Mouse (Mus musculus) heart, postnatal 25 days (tissue): ENCODE data around the gene Esrrg. TPM values are rescaled to one million over a fixed set of nuclear protein-coding genes. Genes with fewer than 3 reads are reported as not detected.

Source experiments
- DNase-seq: peaks from one replicate; pipeline ENCODE4 v3.0.0; 2022; ENCODE audit warnings: low spot score
- intact Hi-C: fragments of 180-260 bp; cut with DNase I; formaldehyde crosslinking; loops from one replicate; pipeline ENCODE4 v1.15.1; 2025
- total RNA-seq, 2 experiments: library from RNA; stranded (reverse); gene quantifications; 2 replicates each; pipeline ENCODE4 v1.2.3; 2021

Esrrg gene
- total RNA-seq, 2 experiments from 2014 or later: 39.5 to 44.0 TPM

DNA sequence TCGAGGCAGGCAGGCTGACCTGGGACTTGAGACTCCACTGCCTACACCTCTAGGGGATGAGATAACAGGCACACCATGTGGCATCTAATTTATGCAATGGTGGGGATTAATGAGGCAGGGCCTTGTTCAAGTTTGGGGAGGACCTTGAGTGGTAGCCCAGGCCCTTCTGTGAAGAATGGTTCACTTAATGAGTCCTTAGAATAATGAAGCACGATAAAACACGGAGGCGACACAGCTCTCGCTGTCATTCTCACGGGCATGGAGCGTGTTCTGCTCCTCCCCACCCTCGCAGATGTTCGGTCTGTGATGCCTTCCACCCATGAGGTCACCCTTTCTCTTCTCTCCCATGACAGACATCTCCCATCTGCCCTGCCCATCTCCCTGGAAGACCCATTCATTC is 350.6 kb downstream of the Esrrg start:
- intact Hi-C loops: no loop called here

DNA sequence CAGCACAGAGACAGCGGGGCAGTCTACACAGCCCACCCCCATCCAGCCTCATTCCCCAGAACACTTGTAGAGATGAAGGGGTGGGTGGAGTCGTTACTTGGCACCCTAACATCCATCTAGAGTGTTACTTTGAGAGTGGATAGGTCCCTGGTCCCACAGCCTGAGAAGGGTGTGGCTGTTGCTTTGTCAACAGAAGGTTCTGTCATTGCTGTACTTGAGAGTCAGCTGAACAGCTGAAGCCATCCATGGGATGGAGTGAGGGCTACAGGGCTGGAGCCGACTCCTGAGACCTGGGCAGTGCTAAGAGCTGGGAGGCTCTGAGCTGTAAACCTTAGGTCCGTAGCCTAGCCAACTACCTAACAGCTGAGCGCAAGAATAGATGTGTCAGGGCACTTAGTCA is 352.9 kb downstream of the Esrrg start:
- intact Hi-C loops: no loop called here
- no peak for DNase-seq

More for the DNA sequence above, 350.6 kb downstream of the Esrrg start:
- no peak for DNase-seq

DNA sequence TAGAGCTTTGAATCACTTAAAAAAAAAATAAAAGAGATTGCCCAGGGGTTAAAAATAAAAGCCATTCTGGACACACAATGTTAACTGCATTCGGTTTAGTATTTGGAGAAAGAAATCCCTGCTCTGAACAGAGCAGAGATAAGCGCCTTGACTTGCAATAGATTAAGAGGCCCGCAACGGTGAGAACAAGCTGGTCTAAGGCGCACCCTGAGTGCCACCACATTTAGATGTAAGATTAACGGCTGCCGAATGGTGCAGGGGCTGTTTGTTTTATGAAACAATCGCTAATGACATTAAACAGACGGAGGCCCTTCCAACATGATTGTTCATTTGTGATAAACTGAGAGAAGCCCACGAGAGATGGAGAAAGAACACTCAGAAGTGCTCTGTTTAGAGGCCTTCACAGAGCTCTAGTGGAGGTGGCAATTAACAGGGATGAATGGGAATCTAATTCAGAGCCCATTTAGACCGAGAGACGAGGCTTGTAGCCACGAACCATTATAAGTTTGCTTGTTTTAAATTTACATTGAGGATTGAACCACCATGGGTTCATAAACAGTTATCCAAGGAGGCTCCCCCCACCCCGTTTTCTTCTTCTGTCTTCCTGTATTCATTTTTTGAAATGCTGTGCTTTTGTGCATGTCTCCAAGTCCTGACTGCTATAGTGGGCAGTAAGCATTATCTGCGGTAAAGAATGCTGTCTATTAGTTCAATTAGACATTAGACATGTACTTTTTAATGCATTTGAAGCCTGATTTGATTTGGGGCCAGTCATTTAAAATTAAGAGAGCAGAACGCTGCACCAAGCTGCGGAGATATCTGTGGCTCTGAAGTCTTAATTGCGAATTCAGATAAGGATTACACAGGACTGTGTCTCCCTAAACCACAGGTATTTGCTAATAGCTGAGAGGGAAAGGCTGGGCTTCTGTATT is 356.5 kb downstream of the Esrrg start:
- intact Hi-C loops: no loop called here
- no peak for DNase-seq

DNA sequence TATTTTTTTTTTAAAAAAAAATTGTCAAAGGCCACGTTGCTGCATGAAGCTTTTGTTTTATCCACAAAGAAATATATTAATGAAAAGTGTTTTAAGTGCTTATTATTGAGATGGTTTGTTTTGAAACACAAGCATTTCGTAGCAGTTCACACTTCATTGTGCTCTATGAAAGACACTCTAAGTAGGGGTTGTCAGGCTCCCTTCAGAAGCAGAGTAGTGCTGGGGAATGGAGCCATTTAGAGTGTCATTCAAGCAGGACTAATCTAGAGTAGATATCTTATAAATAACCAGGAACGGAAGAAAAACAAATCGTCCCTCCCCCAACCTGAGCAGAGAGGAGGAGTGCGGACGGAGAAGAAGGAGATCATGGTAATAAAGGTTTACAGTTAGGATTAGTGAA is 357.3 kb downstream of the Esrrg start:
- DNase-seq: no peak
- intact Hi-C loops: no loop called here

DNA sequence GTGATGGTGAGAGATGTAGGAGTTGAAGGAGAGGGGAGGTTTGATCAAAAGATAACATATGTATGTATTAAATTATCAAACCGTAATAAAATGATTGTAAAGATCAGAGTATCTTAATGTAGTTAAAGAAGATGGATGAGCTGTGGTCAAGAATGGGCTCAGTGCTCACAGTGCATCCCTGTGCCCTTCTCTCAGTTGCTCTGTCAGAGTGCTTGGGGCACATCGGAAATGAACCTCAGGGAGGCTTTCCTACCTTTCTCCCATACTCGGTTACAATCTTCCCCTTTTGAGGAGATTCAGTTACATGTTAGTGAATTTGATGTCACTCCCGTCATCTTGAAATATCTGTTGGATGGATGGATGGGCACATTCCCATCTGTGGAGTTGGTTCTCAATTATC is 359.8 kb downstream of the Esrrg start:
- intact Hi-C loops: no loop called here
- no peak for DNase-seq

DNA sequence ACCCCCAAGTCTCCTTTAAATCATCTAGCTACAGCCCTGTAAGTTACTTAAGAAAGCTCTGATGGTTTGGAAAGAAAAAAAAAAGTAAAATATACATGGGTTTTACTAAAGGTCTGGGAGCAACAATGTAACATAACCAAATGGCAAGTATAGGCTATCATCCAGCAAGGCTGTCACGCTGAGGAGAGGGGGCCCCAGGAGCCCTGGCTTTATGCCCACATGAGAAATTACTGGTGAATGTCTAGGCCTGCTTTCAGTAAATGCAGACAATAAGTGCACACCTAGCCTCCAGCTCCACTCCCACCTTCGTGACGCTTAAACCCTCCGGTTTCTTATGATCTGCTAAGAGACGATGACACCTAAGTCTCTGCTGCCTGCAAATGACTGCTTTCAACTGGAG is 360.9 kb downstream of the Esrrg start:
- intact Hi-C loops: no loop called here
- no peak for DNase-seq

DNA sequence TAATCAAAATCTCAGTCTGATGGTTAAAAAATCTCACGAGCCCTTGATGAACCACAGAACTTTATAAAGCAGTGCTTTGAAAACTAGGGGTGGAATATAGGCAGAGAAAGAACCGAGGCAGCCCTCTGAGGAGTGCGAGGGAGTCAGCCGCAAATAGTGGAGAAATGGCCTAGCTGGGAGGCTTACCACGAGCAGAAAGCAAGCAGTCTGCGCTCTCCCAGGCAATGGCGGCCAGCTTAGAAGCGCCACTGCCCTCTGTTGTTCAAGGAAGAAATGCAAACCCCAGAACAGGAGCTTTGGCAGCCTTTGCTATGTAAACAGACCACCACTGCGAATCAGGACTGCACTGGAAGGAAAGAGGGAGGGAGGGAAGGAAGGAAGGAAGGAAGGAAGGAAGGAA is 365.8 kb downstream of the Esrrg start:
- intact Hi-C loops: loop anchor here (2.0 kb wide), 1 partner anchor 526 kb away; no protein-coding TSS in a partner anchor
- DNase-seq: no peak

DNA sequence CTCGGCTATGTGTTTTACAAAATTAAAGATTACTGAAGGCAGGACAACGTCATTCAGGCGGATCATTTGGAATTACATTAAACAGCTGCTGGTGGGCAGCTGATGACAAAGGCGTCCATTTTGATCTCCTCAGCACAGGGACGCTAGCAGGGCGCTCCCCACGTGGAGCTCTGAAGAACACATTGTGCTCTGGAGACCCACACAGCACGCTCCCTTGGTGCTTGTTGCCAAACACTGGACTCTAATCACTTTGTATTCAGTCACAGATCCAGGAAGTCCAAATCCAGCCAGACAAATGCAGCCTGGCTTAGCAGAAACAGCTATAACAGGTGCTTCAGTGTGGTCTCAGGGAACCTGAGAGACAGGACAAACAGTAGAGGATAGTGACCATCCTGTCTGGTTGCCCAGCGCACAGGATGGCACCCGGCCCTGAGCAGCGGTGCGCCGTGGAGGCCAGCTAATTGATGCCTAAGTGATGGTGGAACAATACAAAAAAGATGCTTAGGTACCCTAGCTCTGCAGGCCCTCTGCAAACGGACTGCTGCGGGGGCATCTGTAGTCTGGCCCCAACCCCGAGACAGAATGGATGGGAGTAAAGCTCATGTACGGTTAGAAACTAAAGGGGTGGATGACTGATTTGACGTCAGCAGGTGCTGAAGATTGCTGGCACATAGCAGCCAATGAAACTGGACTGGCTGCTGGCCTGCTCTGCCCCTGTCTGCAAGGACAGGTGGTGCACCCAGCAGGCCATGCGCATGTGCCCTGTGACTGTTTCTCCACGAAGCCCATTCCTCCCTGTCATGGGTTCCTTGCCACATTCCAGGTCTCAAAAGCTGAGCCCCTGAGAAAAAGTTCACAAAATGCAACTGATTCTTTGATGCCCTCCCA is 367.1 kb downstream of the Esrrg start:
- intact Hi-C loops: loop anchor here (2.0 kb wide), 1 partner anchor 527 kb away; no protein-coding TSS in a partner anchor
- DNase-seq: no peak

DNA sequence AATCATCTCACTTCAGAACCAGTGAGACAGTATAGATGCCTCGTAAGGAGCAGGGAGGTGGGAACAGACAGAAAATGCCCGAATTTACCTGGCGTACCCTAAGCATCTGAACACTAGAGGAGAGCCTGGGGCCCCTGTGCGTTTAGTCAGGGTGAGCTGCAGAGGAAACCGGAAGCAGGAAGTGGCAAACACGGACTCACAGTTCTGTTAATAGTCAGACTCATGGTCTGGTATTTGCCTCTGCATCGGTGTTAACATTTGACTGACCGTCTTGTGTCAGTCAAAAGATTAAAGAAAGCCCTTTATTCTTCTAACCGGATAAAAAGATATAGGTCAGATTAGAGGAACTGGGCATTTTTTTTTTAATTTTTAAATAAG is 367.8 kb downstream of the Esrrg start:
- intact Hi-C loops: no loop called here
- DNase-seq: no peak

DNA sequence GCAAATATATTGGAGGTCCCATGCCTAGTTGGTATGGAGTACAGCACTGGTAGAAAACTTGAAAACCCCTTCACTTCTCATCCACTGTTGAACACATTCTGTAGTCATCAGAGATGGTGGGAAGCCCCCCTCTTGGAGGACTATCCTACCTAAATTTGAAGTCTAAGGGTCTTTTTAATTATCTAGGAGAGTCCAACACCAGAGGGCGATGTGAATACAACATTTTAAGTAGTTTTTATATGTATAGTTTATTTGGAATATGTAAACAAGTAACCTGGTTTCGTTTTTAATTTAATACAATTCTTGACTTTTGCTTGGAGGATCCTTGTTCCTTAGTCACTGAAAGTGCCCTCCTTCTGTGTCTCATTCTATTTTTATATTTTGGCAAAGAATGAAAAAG is 372.4 kb downstream of the Esrrg start:
- intact Hi-C loops: loop anchor here (10.0 kb wide), 1 partner anchor 846 kb away; no protein-coding TSS in a partner anchor
- no peak for DNase-seq

DNA sequence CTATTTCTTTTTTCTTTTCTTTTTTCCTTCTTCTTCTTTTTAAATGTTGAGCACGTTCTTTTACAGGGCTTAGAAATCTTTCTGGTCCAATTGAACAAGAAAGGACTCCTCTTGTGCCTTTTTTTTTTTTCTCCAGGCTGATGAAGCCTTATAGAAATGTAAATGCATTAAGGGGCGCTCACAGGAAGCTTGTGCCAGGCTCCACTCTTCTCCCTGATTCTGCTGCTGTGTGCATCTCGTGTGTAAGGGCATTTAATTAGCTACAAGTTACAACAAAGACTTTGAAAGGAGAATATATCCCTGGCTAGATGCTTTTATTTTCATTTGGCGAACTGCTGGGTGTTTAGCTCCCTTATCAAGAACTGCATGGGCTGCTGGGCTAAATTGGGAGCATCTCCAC is 374.6 kb downstream of the Esrrg start:
- intact Hi-C loops: loop anchor here (10.0 kb wide), 1 partner anchor 848 kb away; no protein-coding TSS in a partner anchor
- DNase-seq: no peak

DNA sequence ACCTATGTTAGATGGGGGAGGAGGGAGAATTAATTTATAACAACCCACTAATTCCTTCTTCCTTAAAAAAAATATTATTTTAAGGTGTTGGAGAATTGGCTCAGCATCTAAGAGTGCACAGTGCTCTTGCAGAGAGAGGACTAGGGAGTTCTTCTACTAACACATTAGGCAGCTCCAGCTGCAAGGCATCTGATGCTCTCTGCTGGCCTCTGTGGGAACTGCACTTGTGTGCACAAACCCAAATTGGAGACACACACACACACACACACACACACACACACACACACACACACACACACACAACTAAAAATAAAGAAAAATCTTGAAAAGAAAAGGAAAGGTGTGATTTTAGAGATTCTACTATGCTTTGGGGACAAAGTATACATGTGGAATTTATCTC is 381.6 kb downstream of the Esrrg start:
- intact Hi-C loops: no loop called here

DNA sequence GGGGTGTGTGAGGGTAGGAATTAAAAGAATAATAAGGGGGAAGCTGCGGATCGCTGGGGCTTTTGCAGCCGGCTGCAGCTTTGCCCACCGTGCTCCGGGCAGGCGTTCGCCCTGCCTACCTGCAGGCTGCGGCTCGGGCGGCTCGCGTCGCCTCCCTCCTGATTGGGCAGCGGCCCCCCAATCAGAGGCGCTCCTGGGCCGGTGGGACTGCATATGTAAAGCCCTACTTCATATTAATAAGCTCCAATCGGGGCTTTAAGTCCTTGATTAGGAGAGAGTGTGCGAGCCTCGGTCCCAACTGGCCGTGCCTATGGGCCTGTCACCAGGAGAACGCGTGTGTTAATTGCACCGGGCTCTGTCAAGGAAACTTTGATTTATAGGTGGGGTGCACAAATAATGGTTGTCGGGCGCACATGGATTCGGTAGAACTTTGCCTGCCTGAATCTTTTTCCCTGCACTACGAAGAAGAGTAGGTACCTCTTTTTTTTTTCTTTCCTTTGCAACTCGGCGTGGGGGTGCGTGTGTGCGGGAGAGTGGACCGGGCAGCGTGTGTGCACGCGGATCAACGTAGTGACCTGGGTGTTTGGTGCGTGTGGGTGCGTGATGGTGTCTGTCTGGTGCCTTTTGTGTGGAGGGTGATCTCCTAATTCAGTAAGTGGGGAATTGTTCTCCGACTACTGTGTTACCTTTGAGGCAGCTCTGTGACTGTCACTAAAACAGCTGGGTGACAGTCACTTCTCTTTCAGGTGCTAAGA is 389.2 kb downstream of the Esrrg start:
- DNase-seq: peak; percentile 46

More for the DNA sequence above, 381.6 kb downstream of the Esrrg start:
- DNase-seq: no peak

DNA sequence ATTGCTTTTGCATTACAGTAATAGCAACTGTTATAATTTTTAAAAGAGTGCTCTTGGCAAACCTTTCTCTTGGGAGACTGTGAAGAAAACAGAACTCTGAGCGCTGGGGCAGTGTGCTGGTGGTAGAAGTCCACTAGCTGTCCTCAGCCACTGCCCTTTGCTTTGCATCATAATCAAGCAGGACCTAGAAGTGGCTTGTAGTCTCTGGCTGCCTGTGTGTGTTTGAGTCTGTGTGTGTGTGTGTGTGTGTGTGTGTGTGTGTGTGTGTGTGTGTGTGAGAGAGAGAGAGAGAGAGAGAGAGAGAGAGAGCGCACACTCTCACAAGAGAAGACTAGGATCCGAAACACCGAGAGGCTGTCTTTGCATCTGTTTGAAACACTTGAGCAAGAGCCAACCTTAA is 390.5 kb downstream of the Esrrg start:
- intact Hi-C loops: no loop called here
- DNase-seq: no peak

More for the DNA sequence above, 389.2 kb downstream of the Esrrg start:
- intact Hi-C loops: no loop called here

DNA sequence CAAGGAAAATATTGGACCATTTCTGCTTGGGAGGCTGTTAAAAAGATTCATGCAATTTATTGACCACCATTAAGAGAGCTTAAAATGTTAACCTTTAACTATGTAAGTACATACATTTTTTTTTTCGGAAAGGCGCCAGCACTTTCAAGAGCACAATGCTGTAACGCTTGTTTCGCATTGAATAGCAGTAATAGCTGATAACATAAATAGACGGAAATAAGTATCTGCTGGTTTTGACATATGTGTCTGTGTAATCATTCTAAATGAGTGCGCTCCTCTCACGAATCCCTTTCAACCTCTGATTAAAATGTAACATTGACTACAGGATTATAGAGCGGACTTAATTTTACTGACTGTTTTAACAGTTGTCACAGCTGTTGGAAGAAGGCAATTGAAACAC is 391.6 kb downstream of the Esrrg start:
- intact Hi-C loops: no loop called here

DNA sequence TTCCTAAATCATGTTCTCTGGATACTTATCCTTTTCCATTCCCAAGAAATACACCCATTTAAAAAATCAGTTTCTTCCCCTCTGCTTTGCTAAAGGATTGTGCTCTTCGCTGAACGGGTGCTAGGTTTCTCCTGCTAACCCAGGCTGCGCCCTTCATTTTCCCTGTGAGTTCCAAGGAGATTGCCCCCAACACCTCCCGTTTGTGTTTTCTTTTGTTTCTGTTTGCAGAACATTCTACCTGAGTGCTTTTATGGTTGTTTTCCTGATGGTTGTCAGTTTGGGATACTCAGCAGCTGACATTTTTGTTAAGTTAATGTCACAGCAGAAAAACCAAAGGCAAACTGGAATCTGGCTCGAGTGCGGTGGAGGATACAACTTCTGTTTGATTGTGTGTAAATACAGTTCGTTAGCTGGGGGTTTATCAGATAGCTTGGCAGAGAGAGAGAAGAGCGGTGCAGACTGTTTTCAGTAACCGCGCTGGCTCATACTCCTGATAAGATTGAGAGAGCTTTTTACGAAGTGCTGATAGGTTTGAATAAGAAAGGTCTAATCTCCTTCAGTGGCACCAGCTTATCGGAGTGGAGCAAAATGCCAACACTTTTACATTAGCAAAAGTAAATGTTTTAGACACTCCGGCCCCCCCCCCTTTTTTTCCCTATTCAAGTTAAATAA is 398.4 kb downstream of the Esrrg start:
- intact Hi-C loops: no loop called here

More for the DNA sequence above, 391.6 kb downstream of the Esrrg start:
- DNase-seq: no peak

DNA sequence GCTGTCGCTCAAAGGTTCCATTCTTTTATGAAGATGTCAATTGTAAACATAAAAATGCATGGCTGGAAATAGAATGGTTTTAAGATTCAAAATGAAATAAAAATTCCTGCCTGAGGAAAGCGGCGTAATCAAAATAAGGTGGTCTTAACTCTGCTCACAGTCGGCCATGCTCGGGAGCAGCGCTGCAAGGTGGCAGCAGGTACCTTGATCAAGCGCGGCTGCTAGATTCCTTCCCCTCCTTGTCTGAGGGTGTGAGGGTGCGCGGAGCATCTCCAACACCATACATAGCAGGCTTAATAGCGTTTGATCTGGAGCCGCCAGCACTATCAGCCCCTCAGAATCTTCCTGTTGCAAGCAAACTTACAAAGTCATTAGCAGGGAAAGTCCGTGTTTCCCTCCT is 399.9 kb downstream of the Esrrg start:
- intact Hi-C loops: no loop called here
- DNase-seq: no peak

More for the DNA sequence above, 398.4 kb downstream of the Esrrg start:
- no peak for DNase-seq

DNA sequence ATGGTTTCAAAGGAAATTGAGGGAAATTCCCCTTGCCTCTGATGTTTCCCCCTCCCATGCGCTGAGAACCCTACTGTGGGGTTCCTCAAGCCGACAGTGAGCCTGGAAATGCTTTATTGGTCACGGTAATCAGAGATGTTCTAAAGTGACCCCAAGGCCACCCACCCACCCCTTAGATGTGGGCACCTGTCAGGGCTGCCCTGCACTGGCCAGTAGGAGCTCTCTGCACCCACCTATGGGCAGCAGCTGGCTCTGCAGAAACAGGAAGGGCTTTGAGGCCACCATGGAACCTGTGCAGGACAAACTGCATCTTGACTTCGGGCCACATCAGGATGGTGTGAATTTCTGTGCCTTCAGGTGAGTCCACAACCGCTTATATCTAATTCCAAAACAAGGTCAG is 401.3 kb downstream of the Esrrg start:
- DNase-seq: no peak
- intact Hi-C loops: no loop called here

DNA sequence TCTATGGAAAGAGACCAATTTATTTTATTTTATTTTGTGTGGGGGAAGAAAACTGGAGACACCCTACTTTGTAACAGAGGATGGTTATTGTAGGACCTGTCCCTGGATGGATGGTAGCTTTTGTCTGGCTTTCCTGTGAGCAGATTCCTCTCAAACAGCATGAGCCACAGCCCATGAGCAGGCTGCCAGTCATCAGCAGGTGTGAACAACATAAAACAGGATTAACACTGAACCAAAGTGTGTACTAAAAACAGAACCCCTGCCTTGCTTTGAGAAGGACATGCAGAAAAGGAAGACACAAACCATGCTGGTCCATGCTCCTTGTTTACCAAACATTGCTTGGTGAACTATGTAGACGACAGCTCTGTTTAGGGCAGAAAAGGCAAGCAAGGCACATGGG is 402.3 kb downstream of the Esrrg start:
- intact Hi-C loops: no loop called here
- no peak for DNase-seq
